Mouse (Mus musculus) heart, embryonic 16.5 days (tissue): ENCODE results near the gene Dst. TPM values are rescaled to one million over a fixed set of nuclear protein-coding genes. Genes with fewer than 3 reads are reported as not detected.
A peak's percentile ranks its signal among the peaks of the same experiment; 100 is the strongest.

Experiments used
- ATAC-seq: fragments of 200-750 bp; cut with Nextera tagmentation; replicated peaks from 2 replicates; pipeline ENCODE4 v1.8.0; 2017; ENCODE audit warnings: moderate number of reproducible peaks; ENCODE audit not compliant: insufficient read depth, low FRiP score; ENCODE audit errors: extremely low read depth
- H3K27ac ChIP-seq: fragments of 300-500 bp; sonication (generic); 2 replicates; pipeline ENCODE4 v1.5.1; 2014; ENCODE audit warnings: mild to moderate bottlenecking, low read length, control low read depth, moderate library complexity
- H3K27me3 ChIP-seq: fragments of 300-500 bp; sonication (generic); 2 replicates; pipeline ENCODE4 v1.6.1; 2014; ENCODE audit warnings: low read length, mixed read lengths; ENCODE audit not compliant: control insufficient read depth, insufficient read depth
- H3K36me3 ChIP-seq: fragments of 300-500 bp; sonication (generic); 2 replicates; pipeline ENCODE4 v1.6.1; 2014; ENCODE audit not compliant: control insufficient read depth, insufficient read depth
- H3K4me1 ChIP-seq: fragments of 300-500 bp; sonication (generic); 2 replicates; pipeline ENCODE4 v1.6.1; 2014; ENCODE audit warnings: low read length, mixed read lengths; ENCODE audit not compliant: control insufficient read depth, insufficient read depth
- H3K4me2 ChIP-seq: fragments of 300-500 bp; sonication (generic); 2 replicates; pipeline ENCODE4 v1.6.1; 2014; ENCODE audit warnings: low read depth, mild to moderate bottlenecking, control low read depth, low read length
- H3K4me3 ChIP-seq: fragments of 300-500 bp; sonication (generic); 2 replicates; pipeline ENCODE4 v1.5.1; 2014; ENCODE audit warnings: mild to moderate bottlenecking, control low read depth, low read length
- H3K9ac ChIP-seq: fragments of 300-500 bp; sonication (generic); 2 replicates; pipeline ENCODE4 v1.6.1; 2014; ENCODE audit warnings: low read length, control low read depth
- H3K9me3 ChIP-seq: fragments of 300-500 bp; sonication (generic); replicated peaks from 2 replicates; pipeline ENCODE4 v1.6.1; 2016; ENCODE audit warnings: low read length; ENCODE audit not compliant: control insufficient read depth
- WGBS: fragments of 180-500 bp; shearing (Covaris S2); extraction: QIAGEN DNeasy Blood & Tissue Kit; methylation state at CpG from one replicate; pipeline ENCODE4 v1.1.7; 2014; 5-methylcytosine and 5-hydroxymethylcytosine counted together
- polyA plus RNA-seq: library from polyadenylated mRNA; unstranded; fragments of >200 nt; fragmentation: Nextera tagmentation; extraction: Ambion mirVana; gene quantifications from 2 replicates; pipeline ENCODE4 v1.2.1, GENCODE M21; 2015

Gene Dst
- polyA plus RNA-seq, 1 experiment from 2014 or later: 23.1 TPM

GRCm38 (mm10) chr1:33977832-33978231 lies 69.8 kb downstream of the Dst start:
- 92% methylated on average over 6 of the region's 6 CpGs for WGBS
- Histone ChIP-seq H3K9ac (no peak overlapping the region), H3K27ac (no peak overlapping the region)

DNA sequence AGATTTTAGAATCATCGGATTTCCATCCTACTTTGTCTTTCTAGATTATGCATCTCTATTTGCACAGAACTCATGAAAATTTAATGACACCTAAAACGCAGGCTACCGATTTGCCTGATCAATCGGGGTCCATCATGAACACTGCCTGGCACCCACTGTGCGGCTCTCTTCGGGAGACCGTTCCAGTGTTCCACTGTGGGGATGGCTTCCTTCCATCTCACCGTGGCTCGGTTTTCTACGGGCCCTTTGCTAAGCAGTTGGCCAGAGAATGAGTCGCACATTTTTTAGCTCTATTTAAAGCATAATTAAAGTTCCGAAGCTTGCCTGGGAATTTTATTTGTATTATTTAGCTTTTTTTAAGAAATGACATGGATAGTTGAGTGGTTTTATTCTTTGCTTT lies 72.4 kb downstream of the Dst start:
- H3K4me1 ChIP-seq: peaks cover 7% of the 10 kb centered on the region; the same call in 1 of the 2 replicates
- H3K36me3 ChIP-seq: no peaks in the 10 kb centered on the region
- 85% methylated on average over 12 of the region's 12 CpGs for WGBS
- no peaks in the 10 kb centered on the region for H3K9me3 ChIP-seq
- no peak overlapping the region for H3K4me3 ChIP-seq
- no peak for ATAC-seq
- no peak overlapping the region for H3K9ac ChIP-seq
- no peaks in the 10 kb centered on the region for H3K27me3 ChIP-seq
- H3K4me2 ChIP-seq: no peak overlapping the region
- no peak overlapping the region for H3K27ac ChIP-seq

More at GRCm38 (mm10) chr1:33977832-33978231, 69.8 kb downstream of the Dst start:
- no peak for ATAC-seq
- no peak overlapping the region for H3K4me3 ChIP-seq
- H3K9me3 ChIP-seq: no peaks in the 10 kb centered on the region
- no peaks in the 10 kb centered on the region for H3K27me3 ChIP-seq
- H3K4me1 ChIP-seq: peaks cover 7% of the 10 kb centered on the region; the same call in 1 of the 2 replicates
- no peaks in the 10 kb centered on the region for H3K36me3 ChIP-seq
- no peak overlapping the region for H3K4me2 ChIP-seq

GRCm38 (mm10) chr1:33989643-33990042 lies 81.6 kb downstream of the Dst start:
- Histone ChIP-seq H3K36me3 (no peaks in the 10 kb centered on the region), H3K4me2 (no peak overlapping the region), H3K27ac (no peak overlapping the region), H3K4me3 (no peak overlapping the region), H3K9ac (no peak overlapping the region), H3K9me3 (no peaks in the 10 kb centered on the region), H3K27me3 (no peaks in the 10 kb centered on the region), H3K4me1 (peaks cover 9% of the 10 kb centered on the region)
- no peak for ATAC-seq
- 40% methylated on average over 13 of the region's 13 CpGs for WGBS

- WGBS: 59% methylated on average over 6 of the region's 6 CpGs
- ATAC-seq: 0 out of 2 replicates have a peak, but pooled peaks have one; percentile 68
- no peak overlapping the region for H3K4me2 ChIP-seq
- H3K9ac ChIP-seq: no peak overlapping the region
- no peaks in the 10 kb centered on the region for H3K36me3 ChIP-seq
- no peak overlapping the region for H3K4me3 ChIP-seq
- H3K4me1 ChIP-seq: peaks cover 9% of the 10 kb centered on the region
- H3K27ac ChIP-seq: no peak overlapping the region
- no peaks in the 10 kb centered on the region for H3K27me3 ChIP-seq
- no peaks in the 10 kb centered on the region for H3K9me3 ChIP-seq
Measured at GRCm38 (mm10) chr1:33991067-33991466, 83.0 kb downstream of the Dst start.

- H3K9me3 ChIP-seq: no peaks in the 10 kb centered on the region
- H3K9ac ChIP-seq: no peak overlapping the region
- no peaks in the 10 kb centered on the region for H3K27me3 ChIP-seq
- no peak overlapping the region for H3K4me2 ChIP-seq
- H3K27ac ChIP-seq: no peak overlapping the region
- no peak overlapping the region for H3K4me3 ChIP-seq
- 55% methylated on average over 11 of the region's 11 CpGs for WGBS
- no peak for ATAC-seq
- H3K36me3 ChIP-seq: no peaks in the 10 kb centered on the region
- H3K4me1 ChIP-seq: peaks cover 9% of the 10 kb centered on the region
Measured at GRCm38 (mm10) chr1:33992810-33993209, 84.8 kb downstream of the Dst start.

GRCm38 (mm10) chr1:33994201-33994600 lies 86.2 kb downstream of the Dst start:
- no peaks in the 10 kb centered on the region for H3K36me3 ChIP-seq
- H3K4me3 ChIP-seq: no peak overlapping the region
- no peak overlapping the region for H3K9ac ChIP-seq
- no peak overlapping the region; the same call in 1 of the 2 replicates for H3K4me2 ChIP-seq
- WGBS: 42% methylated on average over 9 of the region's 9 CpGs
- H3K4me1 ChIP-seq: peaks cover 9% of the 10 kb centered on the region
- H3K27ac ChIP-seq: no peak overlapping the region
- no peaks in the 10 kb centered on the region for H3K27me3 ChIP-seq
- no peaks in the 10 kb centered on the region for H3K9me3 ChIP-seq
- ATAC-seq: no peak

GRCm38 (mm10) chr1:33995386-33995785 lies 87.4 kb downstream of the Dst start:
- no peaks in the 10 kb centered on the region for H3K36me3 ChIP-seq
- no peak for ATAC-seq
- H3K4me1 ChIP-seq: peaks cover 9% of the 10 kb centered on the region
- no peaks in the 10 kb centered on the region for H3K27me3 ChIP-seq
- no peaks in the 10 kb centered on the region for H3K9me3 ChIP-seq
- H3K27ac ChIP-seq: no peak overlapping the region
- 88% methylated on average over 6 of the region's 6 CpGs for WGBS
- H3K9ac ChIP-seq: no peak overlapping the region
- H3K4me3 ChIP-seq: no peak overlapping the region
- no peak overlapping the region for H3K4me2 ChIP-seq

DNA sequence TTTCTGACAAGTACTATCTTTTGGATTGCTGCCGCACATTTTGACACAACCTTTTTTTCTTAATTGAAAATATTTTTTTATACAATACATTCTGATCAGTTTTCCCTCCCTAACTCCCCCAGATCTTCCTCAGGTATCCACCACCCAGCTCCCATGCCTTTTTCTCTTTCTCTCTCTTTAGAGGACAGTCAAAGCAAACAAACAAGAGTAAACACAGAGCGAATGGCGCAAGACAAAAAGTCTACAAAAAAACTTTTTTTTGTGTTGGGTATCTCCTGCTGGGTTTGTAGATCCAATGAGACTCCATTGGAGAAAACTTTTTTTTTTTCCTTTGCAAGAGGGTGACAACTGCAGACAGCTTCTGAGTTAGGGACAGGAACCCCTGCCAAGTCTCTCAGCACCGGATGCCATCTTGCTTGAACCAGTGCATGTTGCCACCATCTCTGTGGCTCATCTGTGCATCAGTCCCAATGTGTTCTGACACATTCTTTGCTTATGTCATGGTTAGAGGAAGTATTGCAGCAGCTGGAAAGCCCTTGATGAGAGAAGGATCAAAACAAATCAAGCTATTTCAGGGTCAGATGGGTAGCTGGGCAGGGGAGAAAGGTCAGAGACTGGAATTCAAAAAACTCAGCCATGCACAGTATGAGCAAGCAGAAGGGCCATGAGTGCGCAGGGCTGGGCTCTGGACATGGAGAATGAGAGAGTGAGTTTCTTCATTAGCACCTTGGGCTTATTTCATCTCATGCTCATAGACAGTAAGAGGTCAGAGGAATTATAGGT lies 88.3 kb downstream of the Dst start:
- Histone ChIP-seq H3K27ac (no peak overlapping the region), H3K4me1 (0 out of 2 replicates have a peak, but pooled peaks cover 5% of the 10 kb centered on the region), H3K36me3 (no peaks in the 10 kb centered on the region), H3K9ac (no peak overlapping the region), H3K9me3 (no peaks in the 10 kb centered on the region), H3K4me3 (no peak overlapping the region), H3K27me3 (no peaks in the 10 kb centered on the region), H3K4me2 (no peak overlapping the region)
- ATAC-seq: no peak
- WGBS: 85% methylated on average over 5 of the region's 5 CpGs

DNA sequence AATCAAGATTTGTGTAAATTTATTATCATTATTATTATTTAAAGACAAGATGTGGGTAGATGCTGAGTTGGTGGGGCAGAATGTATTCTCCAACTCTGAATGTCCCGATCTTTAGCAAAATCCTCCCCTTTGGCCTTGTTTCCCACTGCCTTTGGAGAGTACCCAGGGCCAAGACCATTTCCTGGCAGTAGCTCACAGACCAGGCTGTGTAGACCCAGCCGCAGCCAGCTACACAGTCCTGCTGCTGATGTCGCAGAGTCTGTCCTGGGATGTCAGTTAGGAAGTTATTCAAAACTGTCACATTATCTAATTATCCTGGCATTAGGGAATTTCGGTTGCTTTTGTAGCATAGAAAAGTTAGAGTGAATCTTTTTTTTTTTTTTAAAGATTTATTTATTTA lies 94.3 kb downstream of the Dst start:
- Histone ChIP-seq H3K4me2 (no peak overlapping the region), H3K9ac (no peak overlapping the region), H3K4me3 (no peak overlapping the region), H3K9me3 (no peaks in the 10 kb centered on the region), H3K27me3 (no peaks in the 10 kb centered on the region), H3K27ac (no peak overlapping the region), H3K4me1 (peaks cover 12% of the 10 kb centered on the region), H3K36me3 (no peaks in the 10 kb centered on the region)
- no peak for ATAC-seq
- 77% methylated on average over 4 of the region's 4 CpGs for WGBS
